Mouse (Mus musculus): ENCODE measurements around the gene 4930578C19Rik. TPM values are rescaled to one million over a fixed set of nuclear protein-coding genes. Genes with fewer than 3 reads are reported as not detected.

The 4930578C19Rik gene
- polyA plus RNA-seq (2014; fragmentation: Nextera tagmentation; extraction: Ambion mirVana), result 0.37 and 0.59 TPM in 2 replicates

GRCm38 (mm10) chrX:18461198-18461601 lies at the start of gene 4930578C19Rik:
Gene 4930578C19Rik (minus strand): TSS chrX:18461397.
- Histone ChIP-seq H3K9ac (replicated peaks; ENCODE audit: low read depth, low read length) (no peak within 1 kb of the TSS), H3K4me1 (ENCODE audit: control insufficient read depth, insufficient read depth, low read length) (no peaks in the 10 kb centered on the region), H3K9me3 (ENCODE audit: control insufficient read depth, low read length) (no peaks in the 10 kb centered on the region), H3K4me2 (ENCODE audit: low read depth, low read length) (no peak within 1 kb of the TSS), H3K27ac (ENCODE audit: low read depth, low read length) (no peak within 1 kb of the TSS), H3K27me3 (ENCODE audit: control insufficient read depth, insufficient read depth, low read length) (no peaks in the 10 kb centered on the region), H3K4me3 (ENCODE audit: low read depth, low read length) (no peak within 1 kb of the TSS), H3K36me3 (ENCODE audit: control insufficient read depth, insufficient read depth, low read length) (no peaks in the 10 kb centered on the region)
- 81% methylated on average over 8 of the region's 8 CpGs for WGBS
- ATAC-seq (ENCODE audit: low read depth), result no peak

- no peak overlapping the region for H3K4me3 ChIP-seq (ENCODE audit: low read depth, low read length)
- ATAC-seq (ENCODE audit: low read depth), result no peak
- H3K9me3 ChIP-seq (ENCODE audit: control insufficient read depth, low read length), result no peaks in the 10 kb centered on the region
- no peaks in the 10 kb centered on the region for H3K27me3 ChIP-seq (ENCODE audit: control insufficient read depth, insufficient read depth, low read length)
- no peak overlapping the region for H3K27ac ChIP-seq (ENCODE audit: low read depth, low read length)
- H3K4me2 ChIP-seq (ENCODE audit: low read depth, low read length), result no peak overlapping the region
- H3K9ac ChIP-seq (replicated peaks; ENCODE audit: low read depth, low read length), result no peak overlapping the region
- 45% methylated on average over 1 of the region's 1 CpGs for WGBS
- H3K4me1 ChIP-seq (ENCODE audit: control insufficient read depth, insufficient read depth, low read length), result no peaks in the 10 kb centered on the region
- H3K36me3 ChIP-seq (ENCODE audit: control insufficient read depth, insufficient read depth, low read length), result no peaks in the 10 kb centered on the region
Measured at GRCm38 (mm10) chrX:18467690-18468089, 6.5 kb upstream of the 4930578C19Rik start.

DNA sequence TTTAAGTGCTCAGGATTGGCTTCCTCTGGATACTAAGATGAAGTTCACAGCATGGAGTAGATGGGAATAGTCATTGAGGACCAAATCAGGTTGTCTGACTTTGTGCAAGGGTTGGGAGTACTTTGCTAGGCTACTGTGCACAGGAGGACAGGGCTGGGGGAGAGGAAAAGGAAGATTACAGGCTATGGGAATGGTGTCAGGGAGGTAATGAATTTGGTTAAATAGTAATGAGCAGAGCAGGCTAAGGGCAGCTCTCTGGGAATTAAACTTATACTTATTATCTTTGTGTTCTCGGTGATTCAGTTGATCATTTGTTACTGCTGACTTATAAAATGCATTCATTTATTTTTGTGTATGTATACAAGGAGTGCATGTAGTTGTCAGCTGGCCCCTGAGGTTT lies 1.7 kb upstream of the 4930578C19Rik start:
- no peaks in the 10 kb centered on the region for H3K36me3 ChIP-seq (ENCODE audit: control insufficient read depth, insufficient read depth, low read length)
- no peak overlapping the region for H3K27ac ChIP-seq (ENCODE audit: low read depth, low read length)
- no peaks in the 10 kb centered on the region for H3K27me3 ChIP-seq (ENCODE audit: control insufficient read depth, insufficient read depth, low read length)
- WGBS, result 82% methylated on average over 1 of the region's 1 CpGs
- no peak overlapping the region for H3K9ac ChIP-seq (replicated peaks; ENCODE audit: low read depth, low read length)
- H3K9me3 ChIP-seq (ENCODE audit: control insufficient read depth, low read length), result no peaks in the 10 kb centered on the region
- H3K4me1 ChIP-seq (ENCODE audit: control insufficient read depth, insufficient read depth, low read length), result no peaks in the 10 kb centered on the region
- H3K4me3 ChIP-seq (ENCODE audit: low read depth, low read length), result no peak overlapping the region
- ATAC-seq (ENCODE audit: low read depth), result no peak
- H3K4me2 ChIP-seq (ENCODE audit: low read depth, low read length), result no peak overlapping the region

- H3K9me3 ChIP-seq (ENCODE audit: control insufficient read depth, low read length), result no peaks in the 10 kb centered on the region
- no peaks in the 10 kb centered on the region for H3K4me1 ChIP-seq (ENCODE audit: control insufficient read depth, insufficient read depth, low read length)
- H3K27ac ChIP-seq (ENCODE audit: low read depth, low read length), result no peak overlapping the region
- H3K27me3 ChIP-seq (ENCODE audit: control insufficient read depth, insufficient read depth, low read length), result no peaks in the 10 kb centered on the region
- WGBS, result 42% methylated on average over 1 of the region's 1 CpGs
- H3K9ac ChIP-seq (replicated peaks; ENCODE audit: low read depth, low read length), result no peak overlapping the region
- no peak overlapping the region for H3K4me3 ChIP-seq (ENCODE audit: low read depth, low read length)
- no peak for ATAC-seq (ENCODE audit: low read depth)
- no peak overlapping the region for H3K4me2 ChIP-seq (ENCODE audit: low read depth, low read length)
- H3K36me3 ChIP-seq (ENCODE audit: control insufficient read depth, insufficient read depth, low read length), result no peaks in the 10 kb centered on the region
Measured at GRCm38 (mm10) chrX:18451559-18451958, 9.6 kb downstream of the 4930578C19Rik start.

- no peaks in the 10 kb centered on the region for H3K9me3 ChIP-seq (ENCODE audit: control insufficient read depth, low read length)
- no peaks in the 10 kb centered on the region for H3K27me3 ChIP-seq (ENCODE audit: control insufficient read depth, insufficient read depth, low read length)
- WGBS, result 38% methylated on average over 5 of the region's 5 CpGs
- no peaks in the 10 kb centered on the region for H3K4me1 ChIP-seq (ENCODE audit: control insufficient read depth, insufficient read depth, low read length)
- H3K27ac ChIP-seq (ENCODE audit: low read depth, low read length), result no peak overlapping the region
- H3K9ac ChIP-seq (replicated peaks; ENCODE audit: low read depth, low read length), result no peak overlapping the region
- H3K4me2 ChIP-seq (ENCODE audit: low read depth, low read length), result no peak overlapping the region
- no peaks in the 10 kb centered on the region for H3K36me3 ChIP-seq (ENCODE audit: control insufficient read depth, insufficient read depth, low read length)
- ATAC-seq (ENCODE audit: low read depth), result peak; percentile 72; the same call in 1 of the 2 replicates
- no peak overlapping the region for H3K4me3 ChIP-seq (ENCODE audit: low read depth, low read length)
Measured at GRCm38 (mm10) chrX:18442066-18442465, 19.1 kb downstream of the 4930578C19Rik start.

GRCm38 (mm10) chrX:18425451-18425850 lies 35.7 kb downstream of the 4930578C19Rik start:
- WGBS, result 91% methylated on average over 3 of the region's 3 CpGs
- Histone ChIP-seq H3K27ac (ENCODE audit: low read depth, low read length) (no peak overlapping the region), H3K9me3 (ENCODE audit: control insufficient read depth, low read length) (no peaks in the 10 kb centered on the region), H3K9ac (replicated peaks; ENCODE audit: low read depth, low read length) (no peak overlapping the region), H3K4me1 (ENCODE audit: control insufficient read depth, insufficient read depth, low read length) (no peaks in the 10 kb centered on the region), H3K4me2 (ENCODE audit: low read depth, low read length) (no peak overlapping the region), H3K4me3 (ENCODE audit: low read depth, low read length) (no peak overlapping the region), H3K36me3 (ENCODE audit: control insufficient read depth, insufficient read depth, low read length) (no peaks in the 10 kb centered on the region), H3K27me3 (ENCODE audit: control insufficient read depth, insufficient read depth, low read length) (no peaks in the 10 kb centered on the region)
- no peak for ATAC-seq (ENCODE audit: low read depth)

- no peak for ATAC-seq (ENCODE audit: low read depth)
- Histone ChIP-seq H3K27me3 (ENCODE audit: control insufficient read depth, insufficient read depth, low read length) (no peaks in the 10 kb centered on the region), H3K4me2 (ENCODE audit: low read depth, low read length) (no peak overlapping the region), H3K27ac (ENCODE audit: low read depth, low read length) (no peak overlapping the region), H3K4me1 (ENCODE audit: control insufficient read depth, insufficient read depth, low read length) (no peaks in the 10 kb centered on the region), H3K9me3 (ENCODE audit: control insufficient read depth, low read length) (no peaks in the 10 kb centered on the region), H3K9ac (replicated peaks; ENCODE audit: low read depth, low read length) (no peak overlapping the region), H3K36me3 (ENCODE audit: control insufficient read depth, insufficient read depth, low read length) (no peaks in the 10 kb centered on the region), H3K4me3 (ENCODE audit: low read depth, low read length) (no peak overlapping the region)
- WGBS, result 95% methylated on average over 4 of the region's 4 CpGs
Measured at GRCm38 (mm10) chrX:18423206-18423605, 38.0 kb downstream of the 4930578C19Rik start.

DNA sequence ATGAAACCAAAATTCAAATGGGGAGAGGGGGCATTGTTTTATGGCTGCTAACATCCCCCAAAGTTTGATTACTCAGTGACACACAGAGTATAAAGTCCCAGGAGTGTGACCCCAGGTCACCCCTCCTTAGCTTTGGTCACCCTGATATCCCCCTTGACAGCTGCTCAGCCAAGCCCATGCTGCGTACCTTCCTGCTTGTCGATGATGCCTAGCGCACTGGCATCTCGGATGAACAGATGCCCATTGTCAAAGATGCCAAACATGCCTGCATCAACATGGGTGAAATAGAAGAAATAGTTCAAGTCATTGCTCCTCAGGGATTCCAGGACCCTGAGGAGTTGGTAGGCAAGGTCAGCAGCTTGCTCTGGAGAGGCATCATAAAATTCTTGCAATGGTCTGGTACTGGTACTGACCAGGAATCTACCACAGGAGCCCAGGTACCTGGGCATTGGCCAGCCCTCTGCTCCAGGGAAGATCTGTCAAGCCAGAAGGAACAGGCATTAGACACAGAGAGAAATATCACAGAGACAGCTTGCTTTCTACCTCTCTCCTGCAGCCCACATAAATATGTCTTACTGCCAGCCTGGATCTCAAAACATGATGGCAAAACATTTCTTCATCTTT lies 40.9 kb downstream of the 4930578C19Rik start:
- Histone ChIP-seq H3K27me3 (ENCODE audit: control insufficient read depth, insufficient read depth, low read length) (no peaks in the 10 kb centered on the region), H3K4me3 (ENCODE audit: low read depth, low read length) (no peak overlapping the region), H3K9ac (replicated peaks; ENCODE audit: low read depth, low read length) (no peak overlapping the region), H3K4me2 (ENCODE audit: low read depth, low read length) (no peak overlapping the region), H3K4me1 (ENCODE audit: control insufficient read depth, insufficient read depth, low read length) (no peaks in the 10 kb centered on the region), H3K36me3 (ENCODE audit: control insufficient read depth, insufficient read depth, low read length) (no peaks in the 10 kb centered on the region), H3K27ac (ENCODE audit: low read depth, low read length) (no peak overlapping the region), H3K9me3 (ENCODE audit: control insufficient read depth, low read length) (no peaks in the 10 kb centered on the region)
- WGBS, result 95% methylated on average over 4 of the region's 4 CpGs
- no peak for ATAC-seq (ENCODE audit: low read depth)

DNA sequence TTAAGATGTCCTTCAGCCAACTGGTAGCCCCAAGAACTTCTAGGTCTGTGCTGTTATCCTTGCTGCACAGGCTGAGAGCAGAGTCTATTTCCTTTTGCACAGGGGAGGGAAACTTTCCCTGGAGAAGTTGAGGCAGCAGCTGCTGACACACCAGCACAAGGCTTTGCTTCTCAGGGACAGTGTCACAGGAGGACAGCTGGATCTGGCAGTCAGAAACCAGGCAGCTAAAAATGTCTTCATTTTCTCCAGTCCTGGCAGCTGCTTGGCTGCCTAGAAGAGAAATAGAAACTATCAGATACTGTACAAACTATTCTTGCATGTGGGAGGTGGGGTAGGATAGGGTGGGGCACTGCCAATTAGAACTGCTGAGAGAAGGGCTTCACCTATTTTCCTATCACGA lies 42.2 kb downstream of the 4930578C19Rik start:
- ATAC-seq (ENCODE audit: low read depth), result no peak
- H3K36me3 ChIP-seq (ENCODE audit: control insufficient read depth, insufficient read depth, low read length), result no peaks in the 10 kb centered on the region
- WGBS, result 48% methylated on average over 1 of the region's 1 CpGs
- H3K27ac ChIP-seq (ENCODE audit: low read depth, low read length), result no peak overlapping the region
- no peak overlapping the region for H3K4me3 ChIP-seq (ENCODE audit: low read depth, low read length)
- H3K27me3 ChIP-seq (ENCODE audit: control insufficient read depth, insufficient read depth, low read length), result no peaks in the 10 kb centered on the region
- no peaks in the 10 kb centered on the region for H3K9me3 ChIP-seq (ENCODE audit: control insufficient read depth, low read length)
- no peaks in the 10 kb centered on the region for H3K4me1 ChIP-seq (ENCODE audit: control insufficient read depth, insufficient read depth, low read length)
- H3K4me2 ChIP-seq (ENCODE audit: low read depth, low read length), result no peak overlapping the region
- H3K9ac ChIP-seq (replicated peaks; ENCODE audit: low read depth, low read length), result no peak overlapping the region
